Mouse (Mus musculus) brain, adult 2 months (tissue): ENCODE results near the gene Sbno1.
A peak's percentile ranks its signal among the peaks of the same experiment; 100 is the strongest.
"Not testable (repeated sequence)": the region's sequence is repeated elsewhere in the genome, so short reads cannot be mapped to it uniquely, and the experiment has no call there.

Experiments
- DNase-seq: peaks from one replicate; pipeline ENCODE4 v3.0.0; 2011; ENCODE audit warnings: low read depth, low spot score

Sbno1 gene

GRCm38 (mm10) chr5:124425412-124426259, at the start of gene Sbno1:
Gene Sbno1, minus strand, starts transcription at chr5:124426001.
- DNase-seq: peak; percentile 99

- no peak for DNase-seq
These were observed 44.9 kb upstream of the Sbno1 start for GRCm38 (mm10) chr5:124470591-124471171.

- no peak for DNase-seq
These were observed 43.7 kb upstream of the Sbno1 start for GRCm38 (mm10) chr5:124469486-124469885.

- peak; percentile 85 for DNase-seq
These were observed 42.6 kb upstream of the Sbno1 start for GRCm38 (mm10) chr5:124468365-124468764.

- no peak for DNase-seq
These were observed 42.0 kb upstream of the Sbno1 start for GRCm38 (mm10) chr5:124467766-124468165.

- DNase-seq: no peak
These were observed 39.1 kb upstream of the Sbno1 start for GRCm38 (mm10) chr5:124464905-124465304.

GRCm38 (mm10) chr5:124463462-124463861, 37.7 kb upstream of the Sbno1 start:
- DNase-seq: no peak

GRCm38 (mm10) chr5:124462297-124463025, 36.7 kb upstream of the Sbno1 start:
- no peak for DNase-seq

GRCm38 (mm10) chr5:124460922-124461321, 35.1 kb upstream of the Sbno1 start:
- not testable (repeated sequence) for DNase-seq

GRCm38 (mm10) chr5:124456762-124457161, 31.0 kb upstream of the Sbno1 start:
- DNase-seq: peak; percentile 53

GRCm38 (mm10) chr5:124454082-124454419, 28.2 kb upstream of the Sbno1 start:
- peak; percentile 59 for DNase-seq

- DNase-seq: peak; percentile 89
These were observed 27.7 kb upstream of the Sbno1 start for GRCm38 (mm10) chr5:124453339-124454081.

GRCm38 (mm10) chr5:124452494-124453228, 26.9 kb upstream of the Sbno1 start:
- peak; percentile 83 for DNase-seq

- no peak for DNase-seq
These were observed 25.0 kb upstream of the Sbno1 start for GRCm38 (mm10) chr5:124450641-124451340.

GRCm38 (mm10) chr5:124450051-124450450, 24.2 kb upstream of the Sbno1 start:
- DNase-seq: peak; percentile 31

GRCm38 (mm10) chr5:124449494-124449893, 23.7 kb upstream of the Sbno1 start:
- DNase-seq: peak; percentile 66

GRCm38 (mm10) chr5:124446301-124446881, 20.6 kb upstream of the Sbno1 start:
- peak; percentile 52 for DNase-seq

GRCm38 (mm10) chr5:124445621-124446293, 20.0 kb upstream of the Sbno1 start:
- DNase-seq: peak; percentile 28
